Mouse (Mus musculus) CD8-positive naive resting alpha-beta T cell, adult 57 days (primary cell): ENCODE measurements around the gene Ccdc33. TPM values are rescaled to one million over a fixed set of nuclear protein-coding genes. Genes with fewer than 3 reads are reported as not detected.

Source experiments
- total RNA-seq: library from RNA; stranded (reverse); gene quantifications from one replicate; pipeline ENCODE4 v1.2.4, GENCODE M21; 2023

Ccdc33 gene
- not detected for total RNA-seq

DNA sequence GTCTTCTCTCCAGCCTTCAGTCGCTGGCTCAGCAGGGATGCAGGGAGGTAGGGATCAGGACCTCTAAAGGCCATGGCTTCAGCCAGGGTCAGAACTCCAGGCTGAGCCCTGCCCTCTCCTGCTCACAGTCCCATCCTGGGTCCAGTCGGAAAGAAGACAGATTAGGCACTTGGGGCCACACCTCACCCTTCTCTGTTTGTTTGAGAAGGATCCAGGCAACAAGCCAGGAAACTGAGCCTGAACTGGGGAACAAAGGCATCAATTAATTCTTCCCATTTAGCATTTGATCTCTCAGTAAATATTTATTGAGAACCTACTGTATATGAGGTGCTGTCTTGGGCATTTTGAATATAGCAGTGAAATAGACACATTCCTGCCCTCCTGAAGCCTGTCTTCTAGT, at the start of gene Ccdc33:
Gene Ccdc33, minus strand, starts transcription at position 153 of the 400 bp plus-strand sequence.

DNA sequence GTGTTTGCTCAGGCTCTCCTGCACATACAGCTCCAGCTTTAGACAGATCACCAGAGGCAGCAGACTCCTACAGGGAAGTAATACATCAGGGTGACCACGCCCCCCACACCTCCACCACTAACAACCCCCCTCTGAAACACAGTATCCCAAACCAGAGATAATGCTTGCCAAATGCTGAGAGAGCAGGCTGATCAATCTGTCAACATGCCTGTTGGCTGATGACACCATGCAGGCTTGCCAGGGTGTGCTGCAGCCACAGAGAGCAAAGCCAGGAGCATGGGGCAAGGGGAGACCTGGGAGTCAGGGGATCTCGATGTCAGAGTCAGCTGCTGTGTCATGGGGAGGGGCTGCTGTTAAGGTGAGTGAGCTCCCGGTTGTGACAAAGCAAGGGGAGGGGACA, 55.1 kb downstream of the Ccdc33 start, which contains the start of gene Stra6:
Gene Stra6, plus strand, starts transcription at position 258 of the 400 bp plus-strand sequence.

DNA sequence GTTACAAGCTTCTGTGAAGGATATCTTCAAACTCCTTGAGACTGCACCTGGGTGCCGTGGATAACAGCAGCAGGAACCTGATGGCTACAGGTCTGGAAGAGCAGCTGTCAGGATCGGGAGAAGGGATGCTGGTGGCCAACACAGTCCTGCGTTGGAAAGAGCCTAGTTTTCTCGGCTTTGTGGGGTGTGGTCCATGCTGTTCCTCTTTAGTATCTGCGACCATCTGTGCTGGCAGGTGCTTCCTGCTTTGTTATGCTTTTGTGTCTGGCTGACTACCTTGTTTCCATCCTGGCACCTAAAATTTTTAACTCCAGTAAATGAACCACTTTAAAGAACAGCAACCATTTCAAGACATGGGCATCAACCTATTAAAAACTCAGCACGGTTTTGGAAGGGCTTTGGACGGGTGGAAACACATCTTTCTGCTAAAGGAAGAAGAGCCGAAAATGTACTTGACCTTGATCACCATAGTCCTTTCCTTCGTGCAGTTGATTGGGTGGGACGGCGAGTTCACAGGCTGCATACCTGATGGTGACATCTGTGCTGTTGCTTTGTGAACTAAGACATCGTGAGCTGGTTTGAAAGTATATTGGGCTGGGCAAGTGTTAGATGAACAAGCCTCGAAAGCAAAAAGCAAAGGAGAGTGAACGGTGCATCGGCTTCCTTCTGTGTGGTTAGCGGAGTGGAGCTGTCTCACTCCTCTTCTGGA, 112.7 kb downstream of the Ccdc33 start, which contains the start of gene Cyp11a1:
Gene Cyp11a1, plus strand, starts transcription at position 659 of the 709 bp plus-strand sequence.

Other genes starting within 250 kb of the Ccdc33 start
- 75.9 TPM for gene Ubl7, start 207.8 kb downstream of the Ccdc33 start, total RNA-seq
- gene Sema7a, start 178.7 kb downstream of the Ccdc33 start, total RNA-seq = 2.4 TPM
- gene Cyp11a1, start 112.4 kb downstream of the Ccdc33 start, total RNA-seq = 0.18 TPM
- not detected for gene Stra6, start 55.0 kb downstream of the Ccdc33 start, total RNA-seq
- gene Islr, start 85.5 kb upstream of the Ccdc33 start, total RNA-seq = 0.55 TPM
- gene Islr2, start 85.5 kb upstream of the Ccdc33 start, total RNA-seq = 1.3 TPM
- gene Pml, start 131.0 kb upstream of the Ccdc33 start, total RNA-seq = 102 TPM
- 39.1 TPM for gene Stoml1, start 134.3 kb upstream of the Ccdc33 start, total RNA-seq
- not detected for gene Loxl1, start 194.4 kb upstream of the Ccdc33 start, total RNA-seq